In the genomic region with DNA sequence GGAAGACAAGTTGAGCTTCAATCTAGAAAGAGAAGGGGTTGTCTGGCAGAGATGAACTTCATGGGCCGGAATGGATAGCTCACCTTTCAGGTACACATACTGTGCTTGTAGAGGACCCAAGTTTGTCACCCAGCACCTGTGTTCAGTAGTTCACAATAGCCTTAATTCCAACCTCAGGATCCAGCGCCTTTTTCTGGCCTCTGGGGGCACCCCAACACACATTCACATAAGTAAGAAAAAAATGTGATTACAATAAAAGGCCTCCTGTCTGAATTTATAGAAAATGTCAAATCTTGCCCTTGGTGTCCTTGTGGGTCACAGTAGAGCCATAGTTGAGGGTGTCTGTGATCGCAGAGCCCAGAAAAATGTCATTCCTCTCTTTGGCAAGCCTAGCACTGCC, we compare ENCODE assay signal across 23 mouse cellular contexts. TPM values are rescaled to one million over a fixed set of nuclear protein-coding genes. Genes with fewer than 3 reads are reported as not detected.
DNase-seq lines count a peak whose midpoint lies in the region; ATAC-seq and TF ChIP-seq lines count a peak whose summit lies in the region.
"Had no signal": no experiment of that assay in that cellular context is flagged by ENCODE, and none has a peak within 500 bp of the region (broad histone marks: within the 10 kb centered on the region; RNA-seq: fewer than 3 reads in every experiment).

No protein-coding gene starts in this region.

- in situ Hi-C loops in ES-E14 (cut with MboI; ENCODE audit: low sequenced_read_pairs in 2 of 2, unreplicated experiment in 2 of 2), result no loop called here

- WGBS in stomach, postnatal 0 days, result 84% methylated on average over 3 of the region's 3 CpGs
- 91% methylated on average over 3 of the region's 3 CpGs for WGBS in kidney, embryonic 14.5 days

- peaks cover 0 to 3% of the 10 kb centered on the region in 2 experiments; a peak in 1 of 4 replicates for H3K4me1 ChIP-seq in ES-E14 (ENCODE audit: control insufficient read depth in 2 of 2, insufficient read depth in 2 of 2, low read length in 2 of 2, poor library complexity in 1 of 2)
- H3K4me1 ChIP-seq in stomach, postnatal 0 days (replicated peaks; ENCODE audit: control insufficient read depth, insufficient read depth), result no peaks in the 10 kb centered on the region
- H3K4me1 ChIP-seq in kidney, embryonic 14.5 days (ENCODE audit: control insufficient read depth, insufficient read depth, low read length), result peaks cover 7% of the 10 kb centered on the region; the same call in 1 of the 2 replicates

- no peak overlapping the region for H3K4me3 ChIP-seq in left cerebral cortex, adult 2 months
- no peak overlapping the region for H3K4me3 ChIP-seq in ES-E14 (ENCODE audit: insufficient read depth in 1 of 2, low read depth in 1 of 2, low read length in 2 of 2, poor library complexity in 1 of 2, severe bottlenecking in 1 of 2)
- H3K4me3 ChIP-seq in stomach, postnatal 0 days (ENCODE audit: low read depth, low read length), result no peak overlapping the region
- H3K4me3 ChIP-seq in kidney, embryonic 14.5 days (ENCODE audit: low read length), result no peak overlapping the region
- H3K4me3 ChIP-seq: heart, embryonic 12.5 days; limb, embryonic 12.5 days; liver, embryonic 13.5 days; lung, embryonic 15.5 days; midbrain, embryonic 12.5 days; myocyte; stomach, embryonic 15.5 days had no signal

- H3K4me2 ChIP-seq in stomach, postnatal 0 days (replicated peaks; ENCODE audit: low read depth), result no peak overlapping the region
- no peak overlapping the region for H3K4me2 ChIP-seq in kidney, embryonic 14.5 days (replicated peaks; ENCODE audit: low read depth, low read length)
- H3K4me2 ChIP-seq: heart, embryonic 12.5 days; hindbrain, embryonic 14.5 days; limb, embryonic 12.5 days; liver, embryonic 13.5 days; lung, embryonic 15.5 days; midbrain, embryonic 12.5 days; stomach, embryonic 15.5 days had no signal

- intact Hi-C loops in left cerebral cortex, adult 2 months (cut with DNase I), result loop anchor here (10.0 kb wide), 1 partner anchor 443 kb away; no protein-coding TSS in a partner anchor
- intact Hi-C loops in left cerebral cortex, postnatal 25 days (cut with DNase I), result no loop called here

- H3K9ac ChIP-seq in ES-E14 (ENCODE audit: insufficient read depth, low read depth, low read length, poor library complexity, severe bottlenecking), result no peak overlapping the region
- no peak overlapping the region for H3K9ac ChIP-seq in stomach, postnatal 0 days (ENCODE audit: low read length)
- no peak overlapping the region for H3K9ac ChIP-seq in kidney, embryonic 14.5 days (ENCODE audit: low read depth, low read length)
- H3K9ac ChIP-seq: heart, embryonic 12.5 days; hindbrain, embryonic 14.5 days; limb, embryonic 12.5 days; liver, embryonic 13.5 days; lung, embryonic 15.5 days; midbrain, embryonic 12.5 days; stomach, embryonic 15.5 days had no signal

- TF ChIP-seq EP300 in stomach, postnatal 0 days (optimal IDR thresholded peaks at IDR 0.05), result no peak

- H3K27me3 ChIP-seq in stomach, postnatal 0 days (ENCODE audit: control insufficient read depth, insufficient read depth, low read length), result no peaks in the 10 kb centered on the region
- no peaks in the 10 kb centered on the region for H3K27me3 ChIP-seq in kidney, embryonic 14.5 days (ENCODE audit: control insufficient read depth, insufficient read depth, low read length)
- H3K27me3 ChIP-seq: heart, embryonic 12.5 days; limb, embryonic 12.5 days; liver, embryonic 13.5 days; lung, embryonic 15.5 days; midbrain, embryonic 12.5 days; stomach, embryonic 15.5 days had no signal

- TF ChIP-seq CTCF in left cerebral cortex, adult 2 months (IDR thresholded peaks at IDR 0.05), result peak; percentile 13
- 0 out of 2 replicates have a peak, but pooled peaks have one; percentile 7 for TF ChIP-seq CTCF in stomach, postnatal 0 days (IDR thresholded peaks at IDR 0.05; ENCODE audit: low read depth)

- ATAC-seq in activated CD4-positive, CD25-positive, alpha-beta regulatory T cell, adult 4 months, result peak; percentile 53
- ATAC-seq in stomach, postnatal 0 days (ENCODE audit: low FRiP score, low TSS enrichment), result no peak
- no peak for ATAC-seq in kidney, embryonic 14.5 days (ENCODE audit: low FRiP score, low TSS enrichment)

- no peaks in the 10 kb centered on the region for H3K9me3 ChIP-seq in ES-E14 (ENCODE audit: control insufficient read depth, insufficient read depth, low read depth, low read length)
- no peaks in the 10 kb centered on the region for H3K9me3 ChIP-seq in stomach, postnatal 0 days (ENCODE audit: control insufficient read depth, low read length)
- no peaks in the 10 kb centered on the region for H3K9me3 ChIP-seq in kidney, embryonic 14.5 days (ENCODE audit: control insufficient read depth, low read length)
- H3K9me3 ChIP-seq: heart, embryonic 12.5 days; limb, embryonic 12.5 days; liver, embryonic 13.5 days; lung, embryonic 15.5 days; midbrain, embryonic 12.5 days; stomach, embryonic 15.5 days had no signal

- no peak overlapping the region for H3K27ac ChIP-seq in left cerebral cortex, adult 2 months
- no peak overlapping the region for H3K27ac ChIP-seq in ES-E14 (ENCODE audit: insufficient read depth, low read depth, low read length, poor library complexity, severe bottlenecking)
- H3K27ac ChIP-seq in stomach, postnatal 0 days (replicated peaks), result no peak overlapping the region
- no peak overlapping the region for H3K27ac ChIP-seq in kidney, embryonic 14.5 days (ENCODE audit: low read depth, low read length)
- H3K27ac ChIP-seq: hindbrain, embryonic 14.5 days; kidney, postnatal 0 days; limb, embryonic 12.5 days; liver, embryonic 13.5 days; lung, embryonic 15.5 days; macrophage; midbrain, embryonic 12.5 days; stomach, embryonic 15.5 days had no signal

- no peak for DNase-seq in left cerebral cortex, adult 2 months (ENCODE audit: extremely low spot score in 1 of 2, low spot score in 2 of 2)
- DNase-seq in left cerebral cortex, adult 9 months (ENCODE audit: low spot score in 2 of 2), result no peak
- peak; percentile 50 for DNase-seq in ES-E14 (ENCODE audit: low read depth, low spot score)
- DNase-seq in stomach, postnatal 0 days (ENCODE audit: low spot score), result no peak
- no peak for DNase-seq in left cerebral cortex, postnatal 25 days (ENCODE audit: low spot score in 2 of 2)
- DNase-seq: adrenal gland, postnatal 14 days; cerebellum, adult 2 months; cerebellum, postnatal 36 days; heart, postnatal 14 days; kidney, adult 11 months; liver, embryonic 13.5 days; right cerebral cortex, postnatal 14 days had no signal

- H3K36me3 ChIP-seq in ES-E14 (ENCODE audit: control insufficient read depth, insufficient read depth, low read length, poor library complexity, severe bottlenecking), result peaks cover 9% of the 10 kb centered on the region; the same call in 1 of the 2 replicates
- H3K36me3 ChIP-seq in stomach, postnatal 0 days (ENCODE audit: control insufficient read depth, insufficient read depth, low read length), result 0 out of 2 replicates have a peak, but pooled peaks cover 4% of the 10 kb centered on the region
- H3K36me3 ChIP-seq in kidney, embryonic 14.5 days (ENCODE audit: control insufficient read depth, insufficient read depth, low read length), result peaks cover 8% of the 10 kb centered on the region; the same call in 1 of the 2 replicates
- H3K36me3 ChIP-seq: stomach, embryonic 15.5 days had no signal

TF ChIP-seq in ES-E14, 5 proteins besides CTCF, POLR2A, EP300 and RAD21:
- no peak for TF ChIP-seq CHD2 (IDR thresholded peaks at IDR 0.05; ENCODE audit: low read depth, low read length)
- TF ChIP-seq HCFC1 (IDR thresholded peaks at IDR 0.05; ENCODE audit: borderline replicate concordance, insufficient read depth, low read length), result no peak
- peak; percentile 22; the same call in 1 of the 2 replicates for TF ChIP-seq ZC3H11A (IDR thresholded peaks at IDR 0.05; ENCODE audit: borderline replicate concordance, low read depth, low read length)
- no peak for TF ChIP-seq MAFK (IDR thresholded peaks at IDR 0.05; ENCODE audit: insufficient read depth, low read depth, low read length)
- peak; percentile 83 for TF ChIP-seq ZNF384 (IDR thresholded peaks at IDR 0.05; ENCODE audit: low read depth, low read length)

RNA-seq across cellular contexts. Expression of a gene that starts 31.1 kb away (rescaled TPM):
- total RNA-seq in left cerebral cortex, adult 2 months (2021), result 10 to 100 TPM; 22.2 to 26.9 TPM
- total RNA-seq in ES-E14 (2012; rRNA removed), result 34.7 and 36.3 TPM in 2 replicates
- polyA plus RNA-seq in activated CD4-positive, CD25-positive, alpha-beta regulatory T cell, adult 4 months (2017; shearing (Covaris generic)), result 1 to 10 TPM; 3.3 to 8.7 TPM
- 6.6 and 6.9 TPM in 2 replicates for polyA plus RNA-seq in stomach, postnatal 0 days (2015; fragmentation: Nextera tagmentation; extraction: Ambion mirVana)
- total RNA-seq in left cerebral cortex, postnatal 25 days (2021), result 10 to 100 TPM; 25.3 to 27.3 TPM
- 12.1 and 13.1 TPM in 2 replicates for polyA plus RNA-seq in kidney, embryonic 14.5 days (2014; fragmentation: Nextera tagmentation; extraction: Ambion mirVana)

RNA-seq across cellular contexts. Expression of a gene that starts 37.4 kb away (rescaled TPM):
- 10 to 100 TPM; 38.4 to 39.3 TPM for total RNA-seq in left cerebral cortex, adult 2 months (2021)
- 4.3 TPM in 2 replicates for total RNA-seq in ES-E14 (2012; rRNA removed)
- 10 to 100 TPM; 26.3 to 31.1 TPM for polyA plus RNA-seq in activated CD4-positive, CD25-positive, alpha-beta regulatory T cell, adult 4 months (2017; shearing (Covaris generic))
- 4.3 and 4.7 TPM in 2 replicates for polyA plus RNA-seq in stomach, postnatal 0 days (2015; fragmentation: Nextera tagmentation; extraction: Ambion mirVana)
- 10 to 100 TPM; 29.9 to 32.9 TPM for total RNA-seq in left cerebral cortex, postnatal 25 days (2021)
- polyA plus RNA-seq in kidney, embryonic 14.5 days (2014; fragmentation: Nextera tagmentation; extraction: Ambion mirVana), result 1.7 and 2.0 TPM in 2 replicates

RNA-seq across cellular contexts. Expression of a gene that starts 52.9 kb away (rescaled TPM):
- 10 to 100 TPM; 36.8 to 42.3 TPM for total RNA-seq in left cerebral cortex, adult 2 months (2021)
- total RNA-seq in ES-E14 (2012; rRNA removed), result 10.7 and 15.4 TPM in 2 replicates
- polyA plus RNA-seq in activated CD4-positive, CD25-positive, alpha-beta regulatory T cell, adult 4 months (2017; shearing (Covaris generic)), result 10 to 100 TPM; 38.9 to 48.9 TPM
- polyA plus RNA-seq in stomach, postnatal 0 days (2015; fragmentation: Nextera tagmentation; extraction: Ambion mirVana), result 11.7 and 14.4 TPM in 2 replicates
- 10 to 100 TPM; 40.3 to 43.2 TPM for total RNA-seq in left cerebral cortex, postnatal 25 days (2021)
- 14.5 and 15.3 TPM in 2 replicates for polyA plus RNA-seq in kidney, embryonic 14.5 days (2014; fragmentation: Nextera tagmentation; extraction: Ambion mirVana)
